Mouse (Mus musculus): ENCODE data around the gene Ctnna2.

GRCm38 (mm10) chr6:77863379-77863778 lies 116.1 kb downstream of the Ctnna2 start:
- TF ChIP-seq CTCF (IDR thresholded peaks at IDR 0.05; ENCODE audit: extremely low read depth, insufficient read depth, low read length) = no peak
- no peak for TF ChIP-seq POLR2A (IDR thresholded peaks at IDR 0.05; ENCODE audit: extremely low read depth, insufficient read depth, low read length)
